Comparison of ENCODE assay signal across 8 mouse cellular contexts in the genomic region with DNA sequence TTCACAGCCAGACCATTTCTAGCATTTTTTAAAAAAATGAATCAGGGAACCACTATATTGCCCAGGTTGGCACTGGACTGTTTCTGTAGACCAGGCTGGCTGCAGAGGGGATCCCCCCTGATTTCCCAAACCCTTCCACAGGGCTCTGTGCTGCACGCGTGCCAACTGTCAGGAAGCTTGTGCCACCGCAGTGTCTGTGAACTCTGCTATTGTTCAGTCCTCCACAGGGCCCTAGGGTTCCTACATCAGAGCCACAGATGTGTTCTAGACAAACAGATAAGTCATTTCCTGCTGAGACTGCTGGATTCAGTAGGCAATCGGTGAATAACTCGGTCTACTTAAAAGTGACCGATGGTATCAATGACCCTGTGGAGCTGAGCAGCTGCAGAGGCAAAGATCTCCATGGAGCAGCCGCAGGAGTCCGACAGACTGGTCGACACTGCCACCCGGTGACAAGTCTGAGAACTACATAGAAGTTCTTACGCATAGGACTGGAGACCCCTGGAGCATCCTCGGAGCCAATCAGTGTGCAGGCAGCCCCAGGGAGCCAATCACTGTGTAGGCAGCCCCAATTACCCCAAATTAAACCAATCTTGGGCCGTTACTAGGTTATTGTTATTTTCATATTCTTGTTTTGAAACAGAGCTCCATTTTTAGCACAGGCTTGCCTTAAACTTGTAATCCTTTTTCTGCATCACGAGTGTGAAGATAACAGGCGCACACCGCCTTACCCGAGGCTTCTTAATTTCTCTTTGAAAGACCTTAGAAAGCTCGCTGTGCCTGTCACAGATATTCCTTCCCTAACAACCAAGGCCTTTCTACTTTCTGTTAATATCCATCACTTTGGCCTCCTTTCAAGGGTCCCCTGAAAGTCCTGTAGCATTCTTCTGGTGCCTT. TPM values are rescaled to one million over a fixed set of nuclear protein-coding genes. Genes with fewer than 3 reads are reported as not detected.
DNase-seq lines count a peak whose midpoint lies in the region; ATAC-seq and TF ChIP-seq lines count a peak whose summit lies in the region.

No protein-coding gene starts in this region.

- H3K9ac ChIP-seq in embryonic facial prominence, embryonic 12.5 days, result no peak overlapping the region
- no peak overlapping the region for H3K9ac ChIP-seq in limb, embryonic 14.5 days (ENCODE audit: low read depth, low read length, severe bottlenecking)
- 0 out of 2 replicates have a peak overlapping the region, but pooled peaks have one; percentile 29 for H3K9ac ChIP-seq in midbrain, postnatal 0 days (replicated peaks; ENCODE audit: low read length, poor library complexity, severe bottlenecking)

- 0 out of 2 replicates have a peak overlapping the region, but pooled peaks have one; percentile 1 for H3K4me3 ChIP-seq in embryonic facial prominence, embryonic 12.5 days
- peak overlapping the region; percentile 18; the same call in 1 of the 2 replicates for H3K4me3 ChIP-seq in limb, embryonic 14.5 days (replicated peaks; ENCODE audit: low read length)
- H3K4me3 ChIP-seq in midbrain, postnatal 0 days (ENCODE audit: low read depth, low read length), result peak overlapping the region; percentile 30

- peak overlapping the region; percentile 32 for H3K4me2 ChIP-seq in embryonic facial prominence, embryonic 12.5 days (replicated peaks)
- H3K4me2 ChIP-seq in limb, embryonic 14.5 days (replicated peaks; ENCODE audit: low read depth, low read length, severe bottlenecking), result peak overlapping the region; percentile 22; the same call in 1 of the 2 replicates
- H3K4me2 ChIP-seq in midbrain, postnatal 0 days (ENCODE audit: low read depth, low read length, poor library complexity, severe bottlenecking), result peak overlapping the region; percentile 43

- peak; percentile 97 for ATAC-seq in embryonic facial prominence, embryonic 12.5 days (ENCODE audit: insufficient number of reproducible peaks, insufficient read depth, low FRiP score, low TSS enrichment)
- peak; percentile 97 for ATAC-seq in limb, embryonic 14.5 days (ENCODE audit: low FRiP score, low read depth)
- ATAC-seq in midbrain, postnatal 0 days (ENCODE audit: low FRiP score), result peak; percentile 99

- 17% methylated on average over 18 of the region's 18 CpGs for WGBS in embryonic facial prominence, embryonic 12.5 days
- WGBS in limb, embryonic 14.5 days, result 15% methylated on average over 18 of the region's 18 CpGs
- 8% methylated on average over 18 of the region's 18 CpGs for WGBS in midbrain, postnatal 0 days

- no peaks in the 10 kb centered on the region for H3K4me1 ChIP-seq in embryonic facial prominence, embryonic 12.5 days
- no peaks in the 10 kb centered on the region for H3K4me1 ChIP-seq in limb, embryonic 14.5 days (ENCODE audit: control insufficient read depth, insufficient read depth, low read length)
- no peaks in the 10 kb centered on the region for H3K4me1 ChIP-seq in midbrain, postnatal 0 days (ENCODE audit: insufficient read depth, low read length)

- H3K27me3 ChIP-seq in embryonic facial prominence, embryonic 12.5 days, result no peaks in the 10 kb centered on the region
- H3K27me3 ChIP-seq in limb, embryonic 14.5 days (ENCODE audit: control insufficient read depth, insufficient read depth, low read length), result no peaks in the 10 kb centered on the region
- no peaks in the 10 kb centered on the region; the same call in 1 of the 2 replicates for H3K27me3 ChIP-seq in midbrain, postnatal 0 days (ENCODE audit: insufficient read depth, low read length)

- peak; percentile 92 for TF ChIP-seq CTCF in midbrain, postnatal 0 days (IDR thresholded peaks at IDR 0.05)

- DNase-seq in urinary bladder, postnatal 14 days (ENCODE audit: low spot score), result peak; percentile 83
- DNase-seq in urinary bladder, adult 2 months (ENCODE audit: low spot score), result no peak
- DNase-seq in heart, adult 8-10 months (ENCODE audit: low spot score), result peak; percentile 56
- DNase-seq in kidney, adult 9 months, result peak; percentile 80
- DNase-seq in limb, embryonic 14.5 days (ENCODE audit: low spot score), result peak; percentile 92
- DNase-seq in midbrain, postnatal 0 days (ENCODE audit: low spot score), result peak; percentile 97
- DNase-seq in spleen, postnatal 36 days (ENCODE audit: low spot score in 2 of 2), result peak; percentile 39 to 45

- no peak for TF ChIP-seq POLR2A in limb, embryonic 14.5 days (IDR thresholded peaks at IDR 0.05; ENCODE audit: borderline replicate concordance, extremely low read depth, insufficient read depth, insufficient read length)

- no peak overlapping the region for H3K27ac ChIP-seq in embryonic facial prominence, embryonic 12.5 days
- no peak overlapping the region for H3K27ac ChIP-seq in limb, embryonic 14.5 days (replicated peaks; ENCODE audit: low read depth, low read length)
- 0 out of 2 replicates have a peak overlapping the region, but pooled peaks have one; percentile 47 for H3K27ac ChIP-seq in midbrain, postnatal 0 days (ENCODE audit: low read depth, low read length)

- no peaks in the 10 kb centered on the region for H3K36me3 ChIP-seq in embryonic facial prominence, embryonic 12.5 days
- H3K36me3 ChIP-seq in limb, embryonic 14.5 days (ENCODE audit: control insufficient read depth, insufficient read depth, low read length), result no peaks in the 10 kb centered on the region
- H3K36me3 ChIP-seq in midbrain, postnatal 0 days (ENCODE audit: insufficient read depth, low read length), result no peaks in the 10 kb centered on the region

- H3K9me3 ChIP-seq in embryonic facial prominence, embryonic 12.5 days, result no peaks in the 10 kb centered on the region
- H3K9me3 ChIP-seq in limb, embryonic 14.5 days (ENCODE audit: control insufficient read depth, low read length), result no peaks in the 10 kb centered on the region
- no peaks in the 10 kb centered on the region for H3K9me3 ChIP-seq in midbrain, postnatal 0 days (ENCODE audit: low read length)

RNA-seq across cellular contexts. Expression of a gene that starts 18.1 kb away (rescaled TPM):
- 112 and 118 TPM in 2 replicates for polyA plus RNA-seq in urinary bladder, adult 2 months (2012; rRNA removed)
- polyA plus RNA-seq in embryonic facial prominence, embryonic 12.5 days (2016; fragmentation: Nextera tagmentation; extraction: Ambion mirVana), result 1.4 and 1.8 TPM in 2 replicates
- total RNA-seq in heart, adult 8-10 months (2022), result under 1 TPM; 0.12 to 0.88 (median 0.25) TPM
- 10.3 and 10.6 TPM in 2 replicates for polyA plus RNA-seq in limb, embryonic 14.5 days (2012; rRNA removed)
- polyA plus RNA-seq in limb, embryonic 14.5 days (2014; fragmentation: Nextera tagmentation; extraction: Ambion mirVana), result 9.3 and 9.5 TPM in 2 replicates
- 0.44 TPM in 1 of 2 replicates, not detected in the other for total RNA-seq in midbrain, postnatal 0 days (2014; rRNA removed)
- 0.06 and 0.09 TPM in 2 replicates for polyA plus RNA-seq in midbrain, postnatal 0 days (2015; fragmentation: Nextera tagmentation; extraction: Ambion mirVana)

RNA-seq across cellular contexts. Expression of a gene that starts 27.6 kb away (rescaled TPM):
- polyA plus RNA-seq in urinary bladder, adult 2 months (2012; rRNA removed), result 5.5 and 5.9 TPM in 2 replicates
- 7.3 and 7.5 TPM in 2 replicates for polyA plus RNA-seq in embryonic facial prominence, embryonic 12.5 days (2016; fragmentation: Nextera tagmentation; extraction: Ambion mirVana)
- 1 to 10 TPM; 1.1 to 1.9 (median 1.6) TPM for total RNA-seq in heart, adult 8-10 months (2022)
- polyA plus RNA-seq in limb, embryonic 14.5 days (2012; rRNA removed), result 6.2 and 7.3 TPM in 2 replicates
- polyA plus RNA-seq in limb, embryonic 14.5 days (2014; fragmentation: Nextera tagmentation; extraction: Ambion mirVana), result 5.0 TPM in 2 replicates
- 6.8 and 7.0 TPM in 2 replicates for total RNA-seq in midbrain, postnatal 0 days (2014; rRNA removed)
- polyA plus RNA-seq in midbrain, postnatal 0 days (2015; fragmentation: Nextera tagmentation; extraction: Ambion mirVana), result 3.7 and 4.1 TPM in 2 replicates

RNA-seq across cellular contexts. Expression of a gene that starts 27.7 kb away (rescaled TPM):
- polyA plus RNA-seq in urinary bladder, adult 2 months (2012; rRNA removed), result 57.9 and 68.3 TPM in 2 replicates
- 139 TPM in 2 replicates for polyA plus RNA-seq in embryonic facial prominence, embryonic 12.5 days (2016; fragmentation: Nextera tagmentation; extraction: Ambion mirVana)
- total RNA-seq in heart, adult 8-10 months (2022), result 10 to 100 TPM; 82.2 to 90.5 (median 86.5) TPM
- 92.0 and 102 TPM in 2 replicates for polyA plus RNA-seq in limb, embryonic 14.5 days (2012; rRNA removed)
- 118 and 123 TPM in 2 replicates for polyA plus RNA-seq in limb, embryonic 14.5 days (2014; fragmentation: Nextera tagmentation; extraction: Ambion mirVana)
- 69.4 and 87.5 TPM in 2 replicates for total RNA-seq in midbrain, postnatal 0 days (2014; rRNA removed)
- polyA plus RNA-seq in midbrain, postnatal 0 days (2015; fragmentation: Nextera tagmentation; extraction: Ambion mirVana), result 134 and 140 TPM in 2 replicates

RNA-seq across cellular contexts. Expression of a gene that starts 37.4 kb away (rescaled TPM):
- polyA plus RNA-seq in urinary bladder, adult 2 months (2012; rRNA removed), result 4.2 and 4.8 TPM in 2 replicates
- 2.2 TPM in 2 replicates for polyA plus RNA-seq in embryonic facial prominence, embryonic 12.5 days (2016; fragmentation: Nextera tagmentation; extraction: Ambion mirVana)
- 1 to 10 TPM in 3 of 4 experiments, under 1 TPM in 1; 0.86 to 1.3 (median 1.2) TPM for total RNA-seq in heart, adult 8-10 months (2022)
- 4.2 and 4.3 TPM in 2 replicates for polyA plus RNA-seq in limb, embryonic 14.5 days (2012; rRNA removed)
- polyA plus RNA-seq in limb, embryonic 14.5 days (2014; fragmentation: Nextera tagmentation; extraction: Ambion mirVana), result 2.3 and 3.2 TPM in 2 replicates
- 24.6 and 33.2 TPM in 2 replicates for total RNA-seq in midbrain, postnatal 0 days (2014; rRNA removed)
- 14.2 and 17.1 TPM in 2 replicates for polyA plus RNA-seq in midbrain, postnatal 0 days (2015; fragmentation: Nextera tagmentation; extraction: Ambion mirVana)
